Mouse (Mus musculus) layer of hippocampus, adult 8-10 months (tissue): ENCODE measurements at regions not wholly inside any gene's neighbourhood (a gene's known extent, or its start where the extent isn't known, plus 50 kb on each side); places are given as distances from the start of the nearest gene placed in this dataset.

Source experiments
- DNase-seq, 2 experiments: peaks; one replicate each; pipeline ENCODE4 v3.0.0; 2022; ENCODE audit warnings: low spot score in 2 of 2

GRCm38 (mm10) chr8:87273328-87273727, 199.1 kb downstream of the Cbln1 start:
- no peak for DNase-seq

GRCm38 (mm10) chr8:87270525-87271187, 201.8 kb downstream of the Cbln1 start:
- DNase-seq, result no peak

- DNase-seq, result no peak
These were observed 204.2 kb downstream of the Cbln1 start for GRCm38 (mm10) chr8:87268159-87268558.

- DNase-seq, result no peak
These were observed 207.4 kb downstream of the Cbln1 start for GRCm38 (mm10) chr8:87264999-87265398.

GRCm38 (mm10) chr8:87260305-87260704, 212.1 kb downstream of the Cbln1 start:
- DNase-seq, result no peak

GRCm38 (mm10) chr8:87242681-87243080, 229.7 kb downstream of the Cbln1 start:
- no peak for DNase-seq

- DNase-seq, result no peak
These were observed 235.2 kb downstream of the Cbln1 start for GRCm38 (mm10) chr8:87237181-87237580.

- DNase-seq, result no peak
These were observed 236.0 kb downstream of the Cbln1 start for GRCm38 (mm10) chr8:87236438-87236837.

GRCm38 (mm10) chr8:87235341-87236075, 236.9 kb downstream of the Cbln1 start:
- peak; percentile 61 to 63 for DNase-seq

- DNase-seq, result no peak
These were observed 238.1 kb downstream of the Cbln1 start for GRCm38 (mm10) chr8:87234336-87234735.

- DNase-seq, result no peak
These were observed 238.5 kb downstream of the Cbln1 start for GRCm38 (mm10) chr8:87233805-87234331.

GRCm38 (mm10) chr8:87231762-87232161, 240.6 kb downstream of the Cbln1 start:
- DNase-seq, result no peak

- DNase-seq, result no peak
These were observed 242.3 kb downstream of the Cbln1 start for GRCm38 (mm10) chr8:87230096-87230495.

- DNase-seq, result no peak
These were observed 243.2 kb downstream of the Cbln1 start for GRCm38 (mm10) chr8:87229182-87229581.

GRCm38 (mm10) chr8:87228777-87229176, 243.6 kb downstream of the Cbln1 start:
- DNase-seq, result no peak

GRCm38 (mm10) chr8:87225504-87226425, 246.6 kb downstream of the Cbln1 start:
- DNase-seq, result no peak

- DNase-seq, result no peak
These were observed 251.8 kb downstream of the Cbln1 start for GRCm38 (mm10) chr8:87220581-87220980.

GRCm38 (mm10) chr8:87218956-87219482, 253.4 kb downstream of the Cbln1 start:
- no peak for DNase-seq

GRCm38 (mm10) chr8:87214962-87215361, 257.4 kb downstream of the Cbln1 start:
- DNase-seq, result no peak

GRCm38 (mm10) chr8:87210546-87210945, 261.9 kb downstream of the Cbln1 start:
- no peak for DNase-seq

- DNase-seq, result no peak
These were observed 263.1 kb downstream of the Cbln1 start for GRCm38 (mm10) chr8:87209295-87209694.
